Mouse (Mus musculus): ENCODE results near the gene Grk4. TPM values are rescaled to one million over a fixed set of nuclear protein-coding genes. Genes with fewer than 3 reads are reported as not detected.
A peak's percentile ranks its signal among the peaks of the same experiment; 100 is the strongest.

Grk4 gene
- polyA plus RNA-seq (2021), result 4.6 TPM

- H3K27me3 ChIP-seq, result no peaks in the 10 kb centered on the region
- ATAC-seq (peak; percentile 93), DNase-seq (ENCODE audit: low read depth, low spot score) (peak; percentile 100)
- ChIA-PET POLR2A (interaction anchor here (0.6 to 1.9 kb wide), 8 partner anchors 10 to 468 kb away, joined by 3 to 10 read pairs (median 3); partner anchors contain the start of genes Htt and Mfsd10), CTCF (interaction anchor here (0.7 to 4.2 kb wide), 16 partner anchors 9 to 281 kb away, joined by 3 to 29 read pairs (median 3); partner anchors contain the start of genes Mfsd10 and Tnip2)
- TF ChIP-seq CTCF (IDR thresholded peaks at IDR 0.05), result peak; percentile 100
- in situ Hi-C loops (cut with MboI; ENCODE audit: low pct_unique_long_range_greater_than_20kb), result loop anchor here (10.0 kb wide), 1 partner anchor 385 kb away; the partner anchor contains the start of gene Hgfac
Observed at GRCm38 (mm10) chr5:34659686-34660590, at the start of gene Grk4, which contains the start of gene Nop14. Gene Grk4, plus strand, starts transcription at chr5:34660379. Gene Nop14, minus strand, starts transcription at chr5:34660148.

GRCm38 (mm10) chr5:34632996-34633395 lies 27.2 kb upstream of the Grk4 start:
- in situ Hi-C loops (cut with MboI; ENCODE audit: low pct_unique_long_range_greater_than_20kb), result no loop called here
- no peaks in the 10 kb centered on the region for H3K27me3 ChIP-seq
- ChIA-PET POLR2A (no interaction called here), CTCF (interaction anchor here (0.9 to 1.7 kb wide), 4 partner anchors 10 to 91 kb away, joined by 3 to 5 read pairs (median 4); no protein-coding TSS in a partner anchor)
- ATAC-seq (no peak), DNase-seq (ENCODE audit: low read depth, low spot score) (no peak)
- no peak for TF ChIP-seq CTCF (IDR thresholded peaks at IDR 0.05)

GRCm38 (mm10) chr5:34633641-34634040 lies 26.5 kb upstream of the Grk4 start:
- DNase-seq (ENCODE audit: low read depth, low spot score) (no peak), ATAC-seq (no peak)
- CTCF ChIA-PET, result interaction anchor here (0.9 to 1.2 kb wide), 2 partner anchors 16 to 92 kb away, joined by 3 read pairs; no protein-coding TSS in a partner anchor
- no peak for TF ChIP-seq CTCF (IDR thresholded peaks at IDR 0.05)
- POLR2A ChIA-PET, result interaction anchor here (0.9 kb wide), 1 partner anchor 26 kb away, joined by 3 read pairs; the partner anchor contains the start of genes Grk4 and Nop14
- no peaks in the 10 kb centered on the region for H3K27me3 ChIP-seq
- in situ Hi-C loops (cut with MboI; ENCODE audit: low pct_unique_long_range_greater_than_20kb), result no loop called here

GRCm38 (mm10) chr5:34634746-34635400 lies 25.3 kb upstream of the Grk4 start:
- no peaks in the 10 kb centered on the region for H3K27me3 ChIP-seq
- ChIA-PET CTCF (interaction anchor here (3.5 to 4.9 kb wide), 2 partner anchors 11 to 25 kb away, joined by 29 to 30 read pairs; partner anchors contain the start of genes Grk4 and Nop14), POLR2A (interaction anchor here (1.3 to 3.1 kb wide), 3 partner anchors 11 to 61 kb away, joined by 3 to 17 read pairs (median 9); partner anchors contain the start of gene Add1)
- in situ Hi-C loops (cut with MboI; ENCODE audit: low pct_unique_long_range_greater_than_20kb), result loop anchor here (5.0 kb wide), 1 partner anchor 123 kb away; the partner anchor contains the start of gene Tnip2
- no peak for TF ChIP-seq CTCF (IDR thresholded peaks at IDR 0.05)
- ATAC-seq (no peak), DNase-seq (ENCODE audit: low read depth, low spot score) (no peak)

- POLR2A ChIA-PET, result interaction anchor here (0.7 to 3.1 kb wide), 12 partner anchors 12 to 253 kb away, joined by 3 to 17 read pairs (median 4); partner anchors contain the start of genes Add1, Grk4 and Nop14
- H3K27me3 ChIP-seq, result no peaks in the 10 kb centered on the region
- no peak for ATAC-seq
- CTCF ChIA-PET, result interaction anchor here (1.0 to 4.9 kb wide), 13 partner anchors 9 to 122 kb away, joined by 3 to 30 read pairs (median 5); partner anchors contain the start of genes Grk4, Nop14 and Tnip2
- no peak for TF ChIP-seq CTCF (IDR thresholded peaks at IDR 0.05)
- in situ Hi-C loops (cut with MboI; ENCODE audit: low pct_unique_long_range_greater_than_20kb), result loop anchor here (5.0 kb wide), 1 partner anchor 123 kb away; the partner anchor contains the start of gene Tnip2
- DNase-seq (ENCODE audit: low read depth, low spot score), result no peak
Observed at GRCm38 (mm10) chr5:34635665-34636192, 24.4 kb upstream of the Grk4 start.

- ChIA-PET CTCF (interaction anchor here (0.9 to 4.9 kb wide), 17 partner anchors 9 to 123 kb away, joined by 3 to 30 read pairs (median 4); partner anchors contain the start of genes Grk4, Nop14 and Tnip2), POLR2A (interaction anchor here (0.7 to 3.1 kb wide), 11 partner anchors 9 to 254 kb away, joined by 3 to 17 read pairs (median 4); partner anchors contain the start of genes Add1, Grk4 and Nop14)
- no peaks in the 10 kb centered on the region for H3K27me3 ChIP-seq
- in situ Hi-C loops (cut with MboI; ENCODE audit: low pct_unique_long_range_greater_than_20kb), result loop anchor here (5.0 kb wide), 1 partner anchor 124 kb away; the partner anchor contains the start of gene Tnip2
- DNase-seq (ENCODE audit: low read depth, low spot score) (no peak), ATAC-seq (peak; percentile 89)
- no peak for TF ChIP-seq CTCF (IDR thresholded peaks at IDR 0.05)
Observed at GRCm38 (mm10) chr5:34636481-34637287, 23.5 kb upstream of the Grk4 start, which contains the start of gene Mfsd10. Gene Mfsd10, minus strand, starts transcription at chr5:34637212.

- in situ Hi-C loops (cut with MboI; ENCODE audit: low pct_unique_long_range_greater_than_20kb), result loop anchor here (5.0 kb wide), 1 partner anchor 125 kb away; the partner anchor contains the start of gene Tnip2
- CTCF ChIA-PET, result interaction anchor here (0.9 to 4.9 kb wide), 9 partner anchors 8 to 120 kb away, joined by 3 to 30 read pairs (median 6); partner anchors contain the start of genes Grk4 and Nop14
- TF ChIP-seq CTCF (IDR thresholded peaks at IDR 0.05), result no peak
- no peaks in the 10 kb centered on the region for H3K27me3 ChIP-seq
- ATAC-seq (no peak), DNase-seq (ENCODE audit: low read depth, low spot score) (no peak)
- POLR2A ChIA-PET, result interaction anchor here (0.5 to 3.1 kb wide), 6 partner anchors 10 to 236 kb away, joined by 3 to 17 read pairs (median 4); partner anchors contain the start of genes Add1, Grk4 and Nop14
Observed at GRCm38 (mm10) chr5:34637591-34638156, 22.5 kb upstream of the Grk4 start.

GRCm38 (mm10) chr5:34641991-34642390 lies 18.2 kb upstream of the Grk4 start:
- POLR2A ChIA-PET, result no interaction called here

More at GRCm38 (mm10) chr5:34641991-34642390, 18.2 kb upstream of the Grk4 start:
- in situ Hi-C loops (cut with MboI; ENCODE audit: low pct_unique_long_range_greater_than_20kb), result no loop called here
- no peak for TF ChIP-seq CTCF (IDR thresholded peaks at IDR 0.05)
- DNase-seq (ENCODE audit: low read depth, low spot score), result no peak
- CTCF ChIA-PET, result no interaction called here
- H3K27me3 ChIP-seq, result no peaks in the 10 kb centered on the region
- ATAC-seq, result no peak

All from Patski (cell line).